Mouse (Mus musculus): ENCODE measurements at regions not wholly inside any gene's neighbourhood (a gene's known extent, or its start where the extent isn't known, plus 50 kb on each side); places are given as distances from the start of the nearest gene placed in this dataset.
A peak's percentile ranks its signal among the peaks of the same experiment; 100 is the strongest.

- DNase-seq (ENCODE audit: low spot score in 2 of 2): no peak
These were observed 107.8 kb upstream of the Man2a1 start for GRCm38 (mm10) chr17:64492614-64493269.

- no peak for DNase-seq (ENCODE audit: low spot score in 2 of 2)
These were observed 101.1 kb upstream of the Man2a1 start for GRCm38 (mm10) chr17:64499281-64499997.

DNA sequence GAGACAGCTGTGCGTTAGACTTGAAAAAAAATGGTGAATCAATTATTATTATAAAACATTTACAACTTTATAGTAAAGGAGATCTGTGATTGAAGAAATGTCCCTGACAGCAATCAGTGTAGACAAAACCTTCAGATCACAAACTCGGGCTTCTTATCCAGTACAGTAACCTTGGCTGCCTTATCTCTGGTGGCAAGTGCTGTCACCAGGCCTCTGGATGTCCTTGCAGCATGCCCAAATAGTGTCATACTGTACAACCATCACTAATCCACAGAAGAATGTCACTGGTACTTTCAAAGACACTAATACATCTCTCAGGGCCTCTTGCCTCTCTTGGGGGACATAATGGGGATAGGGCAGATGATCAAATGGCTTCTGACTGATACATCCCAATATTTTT is 98.2 kb upstream of the Man2a1 start:
- no peak for DNase-seq (ENCODE audit: low spot score in 2 of 2)

DNA sequence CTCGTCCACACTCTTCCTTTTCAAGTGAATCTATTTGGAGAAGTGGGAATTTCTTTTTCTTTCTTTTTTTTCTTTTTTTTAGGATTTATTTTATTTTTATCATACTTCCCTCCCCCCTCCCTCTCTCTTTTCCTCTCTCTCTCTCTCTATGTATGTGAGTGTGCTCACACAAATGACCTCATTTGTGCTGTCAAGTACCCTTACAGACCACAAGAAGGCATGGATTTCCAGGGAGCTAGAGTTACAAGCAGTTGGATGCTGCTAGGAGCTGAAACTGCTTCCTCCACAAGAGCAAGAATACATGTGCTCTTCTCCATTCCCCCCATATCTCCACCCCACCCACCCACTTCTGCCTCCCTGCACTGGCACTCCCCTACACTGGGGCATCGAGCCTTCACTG is 94.6 kb upstream of the Man2a1 start:
- no peak for DNase-seq (ENCODE audit: low spot score in 2 of 2)

DNA sequence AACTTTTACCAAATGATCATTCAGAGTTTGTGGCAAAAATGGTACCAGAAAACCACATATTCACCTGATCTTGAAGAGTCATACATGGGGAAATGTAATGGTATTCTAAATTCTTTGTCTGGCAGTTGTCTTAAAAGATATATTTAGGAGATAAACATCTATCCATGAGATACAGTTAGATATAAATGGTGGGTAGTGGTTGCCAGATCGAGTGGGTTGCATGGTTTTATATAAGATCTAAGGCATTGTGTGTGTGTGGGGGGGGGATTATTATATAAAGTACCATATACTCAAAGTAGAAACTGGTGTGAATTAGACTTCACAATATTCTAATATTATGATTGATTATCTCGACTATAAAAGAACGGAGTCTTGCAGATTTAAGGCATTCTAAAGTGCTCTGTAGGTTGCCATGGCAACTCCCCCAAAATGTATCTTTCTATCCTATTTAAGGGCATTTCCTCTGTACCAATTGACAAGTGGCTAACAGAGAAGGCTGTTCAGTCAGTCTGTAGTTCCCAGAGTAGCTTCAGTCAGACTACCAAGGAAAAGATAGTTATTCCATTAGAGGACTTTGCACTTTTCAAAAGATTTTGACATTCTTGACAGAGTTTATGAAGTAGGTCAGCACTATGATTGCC is 89.3 kb upstream of the Man2a1 start:
- DNase-seq (ENCODE audit: low spot score in 2 of 2): no peak

DNA sequence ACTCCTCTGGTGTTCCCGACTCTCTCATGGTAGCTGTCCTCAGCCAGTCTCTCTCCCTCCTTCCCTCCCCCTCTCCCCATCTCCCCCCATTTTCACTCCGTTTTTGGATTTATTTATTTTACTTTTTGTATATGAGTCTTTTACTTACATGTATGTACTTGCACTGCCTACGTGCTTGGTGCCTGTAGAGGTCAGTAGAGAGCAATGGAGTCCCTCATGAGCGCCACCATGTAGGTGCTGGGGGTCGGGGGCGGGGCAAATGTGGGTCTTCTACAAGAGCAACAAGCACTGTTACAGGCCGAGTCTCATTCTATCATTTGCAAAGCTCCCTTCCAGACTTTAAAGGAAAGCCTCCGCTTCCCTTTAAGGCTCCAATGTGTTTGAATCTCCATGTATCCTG is 78.3 kb upstream of the Man2a1 start:
- no peak for DNase-seq (ENCODE audit: low spot score in 2 of 2)

DNA sequence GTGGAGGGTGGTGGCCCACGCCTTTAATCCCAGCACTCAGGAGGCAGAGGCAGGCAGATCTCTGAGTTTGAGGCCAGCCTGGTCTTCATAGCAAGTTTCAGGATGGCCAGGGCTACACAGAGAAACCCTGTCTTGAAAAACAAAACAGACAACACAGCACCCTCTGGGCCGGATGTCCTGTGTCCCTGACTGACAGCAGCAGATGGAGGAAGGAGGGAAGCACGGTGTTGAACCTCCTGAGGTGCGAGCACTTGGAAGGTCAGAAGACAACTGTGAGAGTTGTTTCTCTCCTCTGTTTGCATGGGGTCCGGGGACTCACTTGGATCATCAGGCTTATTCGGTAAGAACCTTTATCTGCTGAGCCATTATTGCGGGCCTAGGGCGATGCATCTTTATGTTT is 76.6 kb upstream of the Man2a1 start:
- DNase-seq (ENCODE audit: low spot score in 2 of 2): no peak

GRCm38 (mm10) chr17:64527817-64528216 is 72.7 kb upstream of the Man2a1 start:
- no peak for DNase-seq (ENCODE audit: low spot score in 2 of 2)

- no peak for DNase-seq (ENCODE audit: low spot score in 2 of 2)
These were observed 72.1 kb upstream of the Man2a1 start for GRCm38 (mm10) chr17:64528476-64528875.

DNA sequence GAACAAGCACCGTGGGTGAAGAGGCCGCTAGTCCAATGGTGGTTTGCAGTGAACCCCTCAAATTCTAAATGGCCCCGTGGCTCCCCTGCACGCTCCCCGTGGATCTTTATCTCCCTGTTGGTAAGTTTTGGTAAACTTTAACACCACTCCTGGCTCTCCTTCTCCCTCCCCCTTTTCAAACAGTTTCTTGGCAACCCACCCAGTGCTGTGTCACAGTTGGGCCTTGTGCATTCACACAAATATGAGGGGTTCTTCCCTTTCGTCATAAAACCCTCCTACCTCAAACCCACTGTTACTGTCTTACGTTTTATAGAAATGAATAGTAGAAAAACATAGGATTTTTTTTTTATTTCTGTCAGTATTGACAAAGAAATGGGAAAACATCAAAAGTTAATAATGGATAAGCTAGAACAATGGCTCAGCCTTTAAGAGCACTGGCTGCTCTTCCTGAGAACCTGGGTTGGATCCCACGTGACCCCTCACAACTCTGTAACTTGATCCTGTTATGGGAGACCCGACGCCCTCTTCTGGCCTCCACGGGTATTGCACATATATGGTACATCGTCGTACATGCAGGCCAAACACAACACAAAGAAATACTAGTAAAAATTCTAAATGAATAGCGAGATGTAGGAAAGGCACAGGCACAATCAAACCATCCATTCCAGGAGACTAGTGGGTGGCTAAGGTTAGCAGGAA is 71.1 kb upstream of the Man2a1 start:
- DNase-seq (ENCODE audit: low spot score in 2 of 2): no peak

- no peak for DNase-seq (ENCODE audit: low spot score in 2 of 2)
These were observed 69.4 kb upstream of the Man2a1 start for GRCm38 (mm10) chr17:64531150-64531549.

- DNase-seq (ENCODE audit: low spot score in 2 of 2): no peak
These were observed 66.2 kb upstream of the Man2a1 start for GRCm38 (mm10) chr17:64534323-64534722.

DNA sequence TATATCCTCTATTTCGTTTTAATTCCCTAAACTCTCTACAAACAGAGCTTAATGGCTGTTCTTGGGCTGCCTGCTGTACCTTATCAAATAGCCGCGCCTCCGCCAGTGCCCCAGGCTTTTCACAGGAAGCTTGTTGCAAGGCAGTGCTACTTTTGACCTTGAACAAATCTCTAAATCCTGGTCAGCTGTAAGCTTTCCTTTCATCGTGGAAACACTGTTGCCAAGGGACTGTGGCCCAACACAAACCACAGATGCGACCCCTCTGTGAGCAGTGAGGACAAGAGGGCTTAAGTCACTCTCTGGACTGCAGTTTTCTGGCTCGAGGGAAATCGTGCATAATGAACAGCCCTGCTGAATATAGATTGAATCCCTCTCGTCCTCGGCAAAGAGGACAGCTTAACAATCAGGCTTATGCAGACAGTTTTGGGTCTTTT is 62.0 kb upstream of the Man2a1 start:
- DNase-seq (ENCODE audit: low spot score in 2 of 2): no peak

DNA sequence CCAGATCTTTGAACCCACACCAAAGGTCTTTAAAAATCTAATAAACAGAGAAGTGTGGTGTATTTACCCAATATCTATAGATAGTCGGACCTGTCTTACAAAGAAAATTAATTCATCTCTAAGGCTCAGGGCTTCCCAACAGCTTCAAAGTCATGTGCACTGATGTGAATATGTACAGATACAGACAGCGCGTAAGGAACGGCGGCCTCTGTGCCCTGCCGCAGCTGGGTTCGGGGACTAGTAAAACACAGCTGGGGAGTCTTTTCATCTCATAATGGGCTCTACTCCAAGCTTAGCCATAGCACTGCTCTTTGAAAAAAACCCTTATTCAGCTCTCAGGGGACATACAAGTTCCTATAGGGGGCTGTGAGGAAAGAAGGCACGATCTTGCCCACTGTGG is 60.1 kb upstream of the Man2a1 start:
- no peak for DNase-seq (ENCODE audit: low spot score in 2 of 2)

GRCm38 (mm10) chr17:64548536-64548935 is 52.0 kb upstream of the Man2a1 start:
- peak in 1 of 2 experiments; percentile 14 for DNase-seq (ENCODE audit: low spot score in 2 of 2)

DNA sequence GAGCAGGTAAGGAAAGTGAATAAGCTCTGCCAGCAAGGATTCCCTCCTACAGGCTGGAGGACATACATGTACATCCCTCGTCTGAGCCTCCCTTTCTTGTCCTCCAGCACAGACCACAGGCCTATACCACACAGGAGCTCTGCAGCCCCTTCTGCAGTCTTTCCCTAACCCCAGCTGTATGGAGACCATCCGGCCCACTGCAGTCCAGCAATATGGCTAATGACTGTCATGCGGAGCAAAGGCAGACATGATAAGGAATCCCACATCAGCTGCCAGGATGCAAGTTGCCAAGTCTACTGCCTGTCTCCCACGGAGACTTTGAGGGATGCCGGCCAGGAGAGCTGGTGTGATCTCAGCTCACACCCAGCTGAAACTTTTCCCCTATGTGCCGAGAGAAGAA is 50.5 kb upstream of the Man2a1 start:
- DNase-seq (ENCODE audit: low spot score in 2 of 2): no peak

Small RNAs in the stretch of these regions (microRNA-seq; reads per million reads assigned to microRNA genes)
- 0 to 1.9 reads per million in 2 experiments for gene Mir6420

Data from layer of hippocampus, adult 8-10 months (tissue).